ENCODE assay signal across 27 mouse cellular contexts in the genomic region with DNA sequence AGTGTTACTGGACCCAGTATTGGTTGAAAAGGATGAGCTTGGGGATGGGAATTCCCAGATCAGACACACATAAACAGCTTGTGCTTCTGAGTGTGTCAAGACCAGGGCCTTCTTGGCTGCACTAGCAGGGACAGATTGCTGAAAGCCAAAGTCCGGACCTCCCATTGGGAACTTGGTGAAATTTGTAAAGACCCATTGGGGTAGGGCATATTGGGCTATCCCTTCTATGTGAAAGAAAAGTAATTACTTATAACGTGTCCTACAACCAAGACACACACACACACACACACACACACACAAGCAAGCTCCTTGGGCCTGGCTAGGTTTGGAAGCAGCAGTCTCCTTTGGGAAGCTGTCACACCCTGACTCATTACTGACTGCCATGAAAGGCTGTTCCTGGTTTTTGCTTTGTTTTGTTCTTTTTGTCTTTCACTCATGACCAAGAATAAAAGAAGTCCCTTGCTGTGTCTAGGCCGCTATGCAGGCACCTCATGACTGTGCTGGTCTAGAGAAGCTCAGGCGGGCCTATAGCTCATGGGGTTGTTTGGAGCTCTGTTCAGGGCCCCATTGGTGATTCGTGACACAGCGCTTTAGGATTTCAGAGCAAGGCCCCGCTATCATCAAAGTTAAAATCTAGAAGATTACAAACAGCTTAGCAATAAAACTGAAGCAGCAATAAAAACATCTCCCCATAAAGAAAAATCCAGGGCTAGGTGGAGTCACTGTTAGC.
DNase-seq lines count a peak whose midpoint lies in the region; ATAC-seq lines count a peak whose summit lies in the region.
"Had no signal": no experiment of that assay in that cellular context is flagged by ENCODE, and none has a peak within 500 bp of the region (broad histone marks: within the 10 kb centered on the region; RNA-seq: fewer than 3 reads in every experiment).

No protein-coding gene starts in this region.

- H3K27me3 ChIP-seq in heart, embryonic 10.5 days (ENCODE audit: insufficient read depth, poor library complexity, severe bottlenecking), result no peaks in the 10 kb centered on the region
- no peaks in the 10 kb centered on the region for H3K27me3 ChIP-seq in intestine, embryonic 16.5 days (replicated peaks; ENCODE audit: control insufficient read depth, insufficient read depth, low read length)
- no peaks in the 10 kb centered on the region for H3K27me3 ChIP-seq in hindbrain, embryonic 14.5 days (ENCODE audit: control insufficient read depth, insufficient read depth, low read length)
- H3K27me3 ChIP-seq: embryonic facial prominence, embryonic 13.5 days; forebrain, embryonic 12.5 days; limb, embryonic 12.5 days; lung, embryonic 15.5 days had no signal

- H3K4me3 ChIP-seq in heart, embryonic 10.5 days, result no peak overlapping the region
- no peak overlapping the region for H3K4me3 ChIP-seq in intestine, embryonic 16.5 days (ENCODE audit: low read length)
- H3K4me3 ChIP-seq in hindbrain, embryonic 14.5 days (replicated peaks; ENCODE audit: low read length), result no peak overlapping the region
- H3K4me3 ChIP-seq: embryonic facial prominence, embryonic 13.5 days; forebrain, embryonic 12.5 days; hindbrain, embryonic 10.5 days; limb, embryonic 12.5 days; lung, embryonic 15.5 days had no signal

- no peak overlapping the region for H3K27ac ChIP-seq in heart, embryonic 10.5 days
- H3K27ac ChIP-seq in intestine, embryonic 16.5 days (ENCODE audit: low read length), result no peak overlapping the region
- no peak overlapping the region for H3K27ac ChIP-seq in hindbrain, embryonic 14.5 days
- H3K27ac ChIP-seq: embryonic facial prominence, embryonic 13.5 days; forebrain, embryonic 12.5 days; hindbrain, embryonic 10.5 days; limb, embryonic 12.5 days; lung, embryonic 15.5 days; stomach, postnatal 0 days had no signal

- H3K36me3 ChIP-seq in heart, embryonic 10.5 days, result peaks cover 68% of the 10 kb centered on the region
- peaks cover 3% of the 10 kb centered on the region; the same call in 1 of the 2 replicates for H3K36me3 ChIP-seq in intestine, embryonic 16.5 days (ENCODE audit: control insufficient read depth, insufficient read depth, low read length)
- H3K36me3 ChIP-seq in hindbrain, embryonic 14.5 days (replicated peaks; ENCODE audit: control insufficient read depth, insufficient read depth), result peaks cover 49% of the 10 kb centered on the region

- H3K9me3 ChIP-seq in heart, embryonic 10.5 days, result no peaks in the 10 kb centered on the region
- H3K9me3 ChIP-seq in intestine, embryonic 16.5 days (ENCODE audit: control insufficient read depth, low read length), result no peaks in the 10 kb centered on the region
- no peaks in the 10 kb centered on the region for H3K9me3 ChIP-seq in hindbrain, embryonic 14.5 days (ENCODE audit: control insufficient read depth, low read length)
- H3K9me3 ChIP-seq: embryonic facial prominence, embryonic 13.5 days; forebrain, embryonic 12.5 days; hindbrain, embryonic 10.5 days; limb, embryonic 12.5 days; lung, embryonic 15.5 days had no signal

- intact Hi-C loops in gastrocnemius, postnatal 36 days (cut with DNase I), result no loop called here

- no peaks in the 10 kb centered on the region for H3K4me1 ChIP-seq in heart, embryonic 10.5 days
- H3K4me1 ChIP-seq in intestine, embryonic 16.5 days (ENCODE audit: control insufficient read depth, insufficient read depth, low read length), result no peaks in the 10 kb centered on the region
- H3K4me1 ChIP-seq in hindbrain, embryonic 14.5 days (replicated peaks; ENCODE audit: control insufficient read depth, insufficient read depth, low read length), result no peaks in the 10 kb centered on the region
- H3K4me1 ChIP-seq: embryonic facial prominence, embryonic 13.5 days; forebrain, embryonic 12.5 days; hindbrain, embryonic 10.5 days; limb, embryonic 12.5 days; lung, embryonic 15.5 days had no signal

- no peak overlapping the region for H3K9ac ChIP-seq in intestine, embryonic 16.5 days (ENCODE audit: low read depth, low read length)
- H3K9ac ChIP-seq in hindbrain, embryonic 14.5 days, result no peak overlapping the region
- H3K9ac ChIP-seq: embryonic facial prominence, embryonic 13.5 days; forebrain, embryonic 12.5 days; limb, embryonic 12.5 days; lung, embryonic 15.5 days had no signal

- 91% methylated on average over 7 of the region's 7 CpGs for WGBS in heart, embryonic 10.5 days
- 72% methylated on average over 7 of the region's 7 CpGs for whole genome bisulfite sequencing in intestine, embryonic 16.5 days
- WGBS in hindbrain, embryonic 14.5 days, result 76% methylated on average over 7 of the region's 7 CpGs

- no peak overlapping the region for H3K4me2 ChIP-seq in intestine, embryonic 16.5 days (ENCODE audit: low read depth, low read length)
- no peak overlapping the region for H3K4me2 ChIP-seq in hindbrain, embryonic 14.5 days (replicated peaks)
- H3K4me2 ChIP-seq: embryonic facial prominence, embryonic 13.5 days; forebrain, embryonic 12.5 days; limb, embryonic 12.5 days; liver, embryonic 11.5 days; lung, embryonic 15.5 days; midbrain, embryonic 11.5 days had no signal

- DNase-seq in heart, embryonic 10.5 days (ENCODE audit: low spot score), result peak; percentile 48
- no peak for DNase-seq in heart, adult 8-10 months (ENCODE audit: low spot score)
- DNase-seq in cerebellum, adult 11-12 months, result peak; percentile 47
- peak; percentile 61 for DNase-seq in cerebellum, adult 9-11 months
- no peak for DNase-seq in gastrocnemius, postnatal 36 days
- no peak for DNase-seq in liver
- DNase-seq in hindbrain, embryonic 14.5 days (ENCODE audit: low spot score), result no peak
- DNase-seq: gastrocnemius, postnatal 14 days; heart, adult 18-20 months; heart, postnatal 14 days; kidney, adult 11 months; kidney, postnatal 14 days; spleen, adult 18-20 months; thymus, adult 18-20 months; thymus, postnatal 4 days had no signal

- ATAC-seq in intestine, embryonic 16.5 days, result peak; percentile 72; the same call in 1 of the 2 replicates
- no peak for ATAC-seq in hindbrain, embryonic 14.5 days (ENCODE audit: low FRiP score)
- ATAC-seq: CD4-positive, CD25-positive, alpha-beta regulatory T cell, adult 4 months; hindbrain, embryonic 16.5 days; midbrain, embryonic 16.5 days had no signal

Comparison
In these comparisons a context has a peak if more than half of its experiments do, and no peak if none do; other contexts are left out.
1. DNase-seq: peak in heart, embryonic 10.5 days (single experiment), cerebellum, adult 11-12 months (single experiment) and cerebellum, adult 9-11 months (single experiment); none in heart, adult 8-10 months (single experiment), gastrocnemius, postnatal 36 days (0 of 2), liver (single experiment) and hindbrain, embryonic 14.5 days (single experiment).